Comparison of ENCODE assay signal across 9 mouse cellular contexts in the genomic region with DNA sequence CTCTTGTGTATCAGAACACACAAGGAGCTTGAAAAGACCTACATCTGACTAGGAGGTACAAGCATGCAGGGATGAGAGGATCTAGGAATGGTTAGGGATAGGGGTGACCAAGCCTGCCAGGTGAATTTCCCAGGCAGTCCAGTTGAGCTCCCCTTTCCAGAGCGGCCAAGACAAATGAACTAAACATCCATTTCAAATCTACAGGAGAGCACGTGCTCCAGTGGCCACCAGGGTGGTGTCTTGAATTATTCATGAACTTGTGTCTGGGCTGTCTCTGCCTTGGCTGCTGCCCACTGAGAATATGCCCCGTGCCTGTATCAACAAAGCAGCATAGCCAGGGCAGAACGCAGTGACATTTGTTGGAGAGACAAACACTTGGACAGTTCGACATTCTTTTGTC.
DNase-seq lines count a peak whose midpoint lies in the region; ATAC-seq lines count a peak whose summit lies in the region.
"Had no signal": no experiment of that assay in that cellular context is flagged by ENCODE, and none has a peak within 500 bp of the region (broad histone marks: within the 10 kb centered on the region; RNA-seq: fewer than 3 reads in every experiment).

No protein-coding gene starts in this region.

- H3K27ac ChIP-seq in forebrain, embryonic 14.5 days (ENCODE audit: low read depth, low read length) = no peak overlapping the region
- peak overlapping the region; percentile 76 for H3K27ac ChIP-seq in hindbrain, embryonic 15.5 days (replicated peaks)
- peak overlapping the region; percentile 76 for H3K27ac ChIP-seq in midbrain, embryonic 15.5 days
- H3K27ac ChIP-seq: lung, embryonic 15.5 days had no signal

- no peaks in the 10 kb centered on the region for H3K36me3 ChIP-seq in forebrain, embryonic 14.5 days (ENCODE audit: control insufficient read depth, insufficient read depth, low read length)
- H3K36me3 ChIP-seq in hindbrain, embryonic 15.5 days = 0 out of 2 replicates have a peak, but pooled peaks cover 2% of the 10 kb centered on the region
- H3K36me3 ChIP-seq in midbrain, embryonic 15.5 days (replicated peaks) = no peaks in the 10 kb centered on the region
- H3K36me3 ChIP-seq: lung, embryonic 15.5 days had no signal

- ATAC-seq in forebrain, embryonic 14.5 days = peak; percentile 94
- ATAC-seq in hindbrain, embryonic 15.5 days (ENCODE audit: low FRiP score, low read depth) = peak; percentile 86
- peak; percentile 89 for ATAC-seq in midbrain, embryonic 15.5 days (replicated peaks)
- no peak for ATAC-seq in activated CD4-positive, CD25-positive, alpha-beta regulatory T cell, adult 4 months
- no peak for ATAC-seq in megakaryocyte progenitor cell, adult 5-6 weeks (replicated peaks; ENCODE audit: poor library complexity)

- H3K4me1 ChIP-seq in forebrain, embryonic 14.5 days (ENCODE audit: control insufficient read depth, insufficient read depth, low read length) = peaks cover 26% of the 10 kb centered on the region
- H3K4me1 ChIP-seq in hindbrain, embryonic 15.5 days (replicated peaks) = peaks cover 57% of the 10 kb centered on the region
- peaks cover 52% of the 10 kb centered on the region for H3K4me1 ChIP-seq in midbrain, embryonic 15.5 days
- H3K4me1 ChIP-seq: lung, embryonic 15.5 days had no signal

- DNase-seq in adipocyte (ENCODE audit: low spot score) = peak; percentile 40
- DNase-seq in forebrain, embryonic 14.5 days (ENCODE audit: low spot score) = peak; percentile 86
- no peak for DNase-seq in left cerebral cortex, adult 9 months (ENCODE audit: low spot score in 2 of 2)
- DNase-seq in layer of hippocampus, postnatal 10 days (ENCODE audit: low spot score in 2 of 2) = no peak

- no peak overlapping the region for H3K9ac ChIP-seq in forebrain, embryonic 14.5 days (ENCODE audit: low read length)
- no peak overlapping the region for H3K9ac ChIP-seq in hindbrain, embryonic 15.5 days
- no peak overlapping the region for H3K9ac ChIP-seq in midbrain, embryonic 15.5 days
- H3K9ac ChIP-seq: lung, embryonic 15.5 days had no signal

- no peaks in the 10 kb centered on the region for H3K9me3 ChIP-seq in forebrain, embryonic 14.5 days (replicated peaks; ENCODE audit: control insufficient read depth, low read length)
- no peaks in the 10 kb centered on the region for H3K9me3 ChIP-seq in hindbrain, embryonic 15.5 days
- no peaks in the 10 kb centered on the region for H3K9me3 ChIP-seq in midbrain, embryonic 15.5 days
- H3K9me3 ChIP-seq: lung, embryonic 15.5 days had no signal

- 4% methylated on average over 5 of the region's 5 CpGs for WGBS in forebrain, embryonic 14.5 days
- 4% methylated on average over 5 of the region's 5 CpGs for WGBS in hindbrain, embryonic 15.5 days
- WGBS in midbrain, embryonic 15.5 days = 2% methylated on average over 5 of the region's 5 CpGs

- no peak overlapping the region for H3K4me3 ChIP-seq in forebrain, embryonic 14.5 days (ENCODE audit: low read depth, low read length)
- no peak overlapping the region for H3K4me3 ChIP-seq in hindbrain, embryonic 15.5 days
- H3K4me3 ChIP-seq in midbrain, embryonic 15.5 days = no peak overlapping the region
- H3K4me3 ChIP-seq: lung, embryonic 15.5 days had no signal

- H3K27me3 ChIP-seq in forebrain, embryonic 14.5 days (replicated peaks; ENCODE audit: control insufficient read depth, insufficient read depth, low read length) = no peaks in the 10 kb centered on the region
- H3K27me3 ChIP-seq in hindbrain, embryonic 15.5 days = no peaks in the 10 kb centered on the region
- H3K27me3 ChIP-seq in midbrain, embryonic 15.5 days (replicated peaks) = no peaks in the 10 kb centered on the region
- H3K27me3 ChIP-seq: lung, embryonic 15.5 days had no signal

- H3K4me2 ChIP-seq in forebrain, embryonic 14.5 days (ENCODE audit: low read length) = 0 out of 2 replicates have a peak overlapping the region, but pooled peaks have one; percentile 7
- H3K4me2 ChIP-seq in hindbrain, embryonic 15.5 days = peak overlapping the region; percentile 5; the same call in 1 of the 2 replicates
- peak overlapping the region; percentile 23; the same call in 1 of the 2 replicates for H3K4me2 ChIP-seq in midbrain, embryonic 15.5 days
- H3K4me2 ChIP-seq: lung, embryonic 15.5 days had no signal

Comparison
In these comparisons a context has a peak if more than half of its experiments do, and no peak if none do; other contexts are left out.
1. DNase-seq: peak in adipocyte (single experiment) and forebrain, embryonic 14.5 days (single experiment); none in left cerebral cortex, adult 9 months (0 of 2) and layer of hippocampus, postnatal 10 days (0 of 2).
2. ATAC-seq: peak in forebrain, embryonic 14.5 days (single experiment), hindbrain, embryonic 15.5 days (single experiment) and midbrain, embryonic 15.5 days (single experiment); none in activated CD4-positive, CD25-positive, alpha-beta regulatory T cell, adult 4 months (single experiment) and megakaryocyte progenitor cell, adult 5-6 weeks (single experiment).
3. Peak in every context shown above with its lines, with median percentiles within 50 percentile points of each other: H3K4me2 ChIP-seq.